Mouse (Mus musculus) megakaryocyte, embryonic 14.5 days (primary cell): ENCODE data around the gene Sh2d6. TPM values are rescaled to one million over a fixed set of nuclear protein-coding genes. Genes with fewer than 3 reads are reported as not detected.

Experiments
- H3K27me3 ChIP-seq: replicated peaks from 2 replicates; pipeline ENCODE3; 2012; ENCODE audit warnings: inconsistent platforms
- H3K36me3 ChIP-seq: replicated peaks from 2 replicates; pipeline ENCODE3; 2012; ENCODE audit warnings: low read length, inconsistent platforms, mixed read lengths
- H3K4me1 ChIP-seq: 2 replicates; pipeline ENCODE4 v1.6.1; 2012; ENCODE audit warnings: inconsistent platforms
- H3K4me3 ChIP-seq: replicated peaks from 2 replicates; pipeline ENCODE3; 2012; ENCODE audit warnings: moderate library complexity, mild to moderate bottlenecking, inconsistent platforms
- H3K9me3 ChIP-seq: 2 replicates; pipeline ENCODE4 v1.6.1; 2012; ENCODE audit warnings: inconsistent platforms
- FLI1 ChIP-seq: IDR thresholded peaks from 2 replicates; pipeline ENCODE4 v1.6.1; 2012; ENCODE audit warnings: low read length, inconsistent platforms, mixed read lengths
- GATA1 ChIP-seq: IDR thresholded peaks from 3 replicates; pipeline ENCODE4 v1.6.1; 2012; ENCODE audit warnings: mixed read lengths, low read length, inconsistent platforms, borderline replicate concordance
- polyA plus RNA-seq: library from polyadenylated mRNA; stranded (reverse); fragments of >175 nt; gene quantifications from 2 replicates; pipeline ENCODE4 v1.2.3, GENCODE M21; 2012; ENCODE audit warnings: low replicate concordance; ENCODE audit not compliant: insufficient read depth

Gene Sh2d6
- polyA plus RNA-seq, 1 experiment: 0.10 TPM

- no peak for TF ChIP-seq GATA1
- TF ChIP-seq FLI1: peak; percentile 38; the same call in 1 of the 2 replicates
- peaks cover 61% of the 10 kb centered on the region for H3K4me1 ChIP-seq
- H3K36me3 ChIP-seq: peaks cover 16% of the 10 kb centered on the region
Measured at GRCm38 (mm10) chr6:72552171-72553078, 30.9 kb upstream of the Sh2d6 start.

GRCm38 (mm10) chr6:72550503-72551100 is 29.1 kb upstream of the Sh2d6 start:
- H3K27me3 ChIP-seq: peaks cover 13% of the 10 kb centered on the region
- H3K4me3 ChIP-seq: peak overlapping the region; percentile 87
- peaks cover 61% of the 10 kb centered on the region for H3K4me1 ChIP-seq
- H3K36me3 ChIP-seq: peaks cover 14% of the 10 kb centered on the region
- TF ChIP-seq FLI1 (no peak), GATA1 (no peak)
- H3K9me3 ChIP-seq: 0 out of 2 replicates have a peak, but pooled peaks cover 5% of the 10 kb centered on the region

More at GRCm38 (mm10) chr6:72552171-72553078, 30.9 kb upstream of the Sh2d6 start:
- Histone ChIP-seq H3K9me3 (no peaks in the 10 kb centered on the region), H3K4me3 (peak overlapping the region; percentile 91), H3K27me3 (peaks cover 13% of the 10 kb centered on the region)

GRCm38 (mm10) chr6:72550025-72550424 is 28.5 kb upstream of the Sh2d6 start:
- H3K36me3 ChIP-seq: peaks cover 8% of the 10 kb centered on the region
- no peak for TF ChIP-seq GATA1
- no peak for TF ChIP-seq FLI1
- H3K9me3 ChIP-seq: 0 out of 2 replicates have a peak, but pooled peaks cover 5% of the 10 kb centered on the region
- H3K4me1 ChIP-seq: peaks cover 65% of the 10 kb centered on the region
- peaks cover 13% of the 10 kb centered on the region for H3K27me3 ChIP-seq
- H3K4me3 ChIP-seq: peak overlapping the region; percentile 87

GRCm38 (mm10) chr6:72549041-72549580 is 27.6 kb upstream of the Sh2d6 start:
- Histone ChIP-seq H3K36me3 (peaks cover 5% of the 10 kb centered on the region), H3K4me3 (peak overlapping the region; percentile 87), H3K4me1 (peaks cover 74% of the 10 kb centered on the region), H3K9me3 (0 out of 2 replicates have a peak, but pooled peaks cover 5% of the 10 kb centered on the region), H3K27me3 (peaks cover 13% of the 10 kb centered on the region)
- no peak for TF ChIP-seq GATA1
- TF ChIP-seq FLI1: no peak

GRCm38 (mm10) chr6:72547862-72548261 is 26.4 kb upstream of the Sh2d6 start:
- peaks cover 5% of the 10 kb centered on the region for H3K36me3 ChIP-seq
- H3K4me1 ChIP-seq: peaks cover 77% of the 10 kb centered on the region
- H3K27me3 ChIP-seq: peaks cover 13% of the 10 kb centered on the region
- H3K9me3 ChIP-seq: 0 out of 2 replicates have a peak, but pooled peaks cover 5% of the 10 kb centered on the region
- H3K4me3 ChIP-seq: no peak overlapping the region
- no peak for TF ChIP-seq GATA1
- TF ChIP-seq FLI1: no peak

- TF ChIP-seq FLI1 (no peak), GATA1 (no peak)
Measured at GRCm38 (mm10) chr6:72547121-72547520, 25.6 kb upstream of the Sh2d6 start.

GRCm38 (mm10) chr6:72545377-72545776 is 23.9 kb upstream of the Sh2d6 start:
- peaks cover 11% of the 10 kb centered on the region for H3K9me3 ChIP-seq
- H3K4me1 ChIP-seq: peaks cover 54% of the 10 kb centered on the region
- H3K27me3 ChIP-seq: peaks cover 4% of the 10 kb centered on the region
- H3K4me3 ChIP-seq: peak overlapping the region; percentile 62
- H3K36me3 ChIP-seq: peaks cover 5% of the 10 kb centered on the region
- no peak for TF ChIP-seq GATA1

More at GRCm38 (mm10) chr6:72547121-72547520, 25.6 kb upstream of the Sh2d6 start:
- H3K4me3 ChIP-seq: no peak overlapping the region
- 0 out of 2 replicates have a peak, but pooled peaks cover 5% of the 10 kb centered on the region for H3K9me3 ChIP-seq
- peaks cover 5% of the 10 kb centered on the region for H3K36me3 ChIP-seq
- H3K27me3 ChIP-seq: peaks cover 13% of the 10 kb centered on the region
- peaks cover 72% of the 10 kb centered on the region for H3K4me1 ChIP-seq

- no peaks in the 10 kb centered on the region for H3K27me3 ChIP-seq
- peaks cover 45% of the 10 kb centered on the region for H3K4me1 ChIP-seq
- peaks cover 11% of the 10 kb centered on the region for H3K9me3 ChIP-seq
- peak within 1 kb of the TSS; percentile 91 for H3K4me3 ChIP-seq
- H3K36me3 ChIP-seq: peaks cover 5% of the 10 kb centered on the region
- TF ChIP-seq FLI1 (no peak), GATA1 (no peak)
Measured at GRCm38 (mm10) chr6:72544283-72544987, 22.9 kb upstream of the Sh2d6 start, which contains the start of gene Capg. Gene Capg (plus strand): TSS chr6:72544391.

GRCm38 (mm10) chr6:72543265-72543850 is 21.9 kb upstream of the Sh2d6 start:
- no peaks in the 10 kb centered on the region for H3K27me3 ChIP-seq
- H3K9me3 ChIP-seq: peaks cover 11% of the 10 kb centered on the region
- H3K4me3 ChIP-seq: no peak overlapping the region
- H3K36me3 ChIP-seq: peaks cover 5% of the 10 kb centered on the region
- no peak for TF ChIP-seq FLI1
- TF ChIP-seq GATA1: no peak
- H3K4me1 ChIP-seq: peaks cover 43% of the 10 kb centered on the region
